Mouse (Mus musculus): ENCODE data around the gene Nfyc.

GRCm38 (mm10) chr4:120790027-120790426 is 41.3 kb downstream of the Nfyc start:
- TF ChIP-seq TCF12 (IDR thresholded peaks at IDR 0.05; ENCODE audit: insufficient read depth, poor library complexity, severe bottlenecking) = no peak
- no peak for TF ChIP-seq USF1 (IDR thresholded peaks at IDR 0.05; ENCODE audit: low read depth)
- TF ChIP-seq POLR2A (IDR thresholded peaks at IDR 0.05; ENCODE audit: insufficient read length, low read depth) = no peak
- TF ChIP-seq E2F4 (IDR thresholded peaks at IDR 0.05; ENCODE audit: insufficient read depth) = no peak

Data from myocyte (in vitro differentiated cells).